Mouse (Mus musculus): ENCODE measurements around the gene Nrg4.

- no peak for TF ChIP-seq CTCF (conservative IDR thresholded peaks at IDR 0.05 in 1 of 2, IDR thresholded peaks at IDR 0.05 in 1 of 2; ENCODE audit: low read depth in 2 of 2, low read length in 2 of 2)
- no peak for TF ChIP-seq POLR2AphosphoS2 (IDR thresholded peaks at IDR 0.05; ENCODE audit: low read depth, low read length)
- no peak for TF ChIP-seq BHLHE40 (IDR thresholded peaks at IDR 0.05; ENCODE audit: low read depth, low read length)
These were observed 1.6 kb downstream of the Nrg4 start for GRCm38 (mm10) chr9:55325061-55325460.
